Mouse (Mus musculus) granulocyte monocyte progenitor cell, adult 5-6 weeks (primary cell): ENCODE results near the gene Olfr1184. TPM values are rescaled to one million over a fixed set of nuclear protein-coding genes. Genes with fewer than 3 reads are reported as not detected.
"Not testable (repeated sequence)": the region's sequence is repeated elsewhere in the genome, so short reads cannot be mapped to it uniquely, and the experiment has no call there.

Source experiments
- ATAC-seq: replicated peaks from 2 replicates; pipeline ENCODE4 v1.8.0; 2016; ENCODE audit warnings: mild to moderate bottlenecking, moderate TSS enrichment, inconsistent platforms; ENCODE audit not compliant: poor library complexity, severe bottlenecking
- total RNA-seq, 2 experiments: library from RNA; stranded (forward) in 1 of 2; stranded (reverse) in 1 of 2; fragments of 200-712, 200-1000 nt in 1 of 2; fragments of >200 nt in 1 of 2; fragmentation: Nextera tagmentation in 1 of 2; gene quantifications; 2 replicates each; pipeline ENCODE4 v1.2.3; 2014 to 2017

Olfr1184 gene
- total RNA-seq (2014; fragmentation: Nextera tagmentation): not detected in 2 replicates
- total RNA-seq (2017): not detected in 2 replicates

DNA sequence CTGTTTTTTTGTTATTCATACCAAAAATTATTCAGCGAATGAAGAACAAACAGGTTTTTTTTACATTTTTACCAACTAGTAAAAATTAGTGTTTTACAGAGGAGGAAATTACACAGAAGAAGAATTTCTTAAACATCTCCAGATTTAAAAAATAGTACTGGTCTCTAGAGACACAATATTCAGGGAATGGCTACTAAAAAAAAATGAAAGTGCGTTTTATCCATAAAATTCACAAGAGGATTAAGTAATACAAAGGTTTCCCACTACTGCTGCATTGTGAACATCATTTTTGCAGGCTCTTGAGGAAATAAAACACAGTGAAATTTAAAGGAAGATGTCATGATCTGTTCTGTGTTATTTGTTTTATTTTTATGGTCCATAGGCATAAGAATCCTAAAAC, at the start of gene Olfr1184:
Gene Olfr1184 (plus strand): TSS at position 301 of the 400 bp plus-strand sequence.
- no peak for ATAC-seq

- ATAC-seq: no peak
These were observed 34.4 kb upstream of the Olfr1184 start, which contains the start of gene Gm13757 for GRCm38 (mm10) chr2:88449031-88449430. Gene Gm13757 (minus strand): TSS chr2:88449131.

DNA sequence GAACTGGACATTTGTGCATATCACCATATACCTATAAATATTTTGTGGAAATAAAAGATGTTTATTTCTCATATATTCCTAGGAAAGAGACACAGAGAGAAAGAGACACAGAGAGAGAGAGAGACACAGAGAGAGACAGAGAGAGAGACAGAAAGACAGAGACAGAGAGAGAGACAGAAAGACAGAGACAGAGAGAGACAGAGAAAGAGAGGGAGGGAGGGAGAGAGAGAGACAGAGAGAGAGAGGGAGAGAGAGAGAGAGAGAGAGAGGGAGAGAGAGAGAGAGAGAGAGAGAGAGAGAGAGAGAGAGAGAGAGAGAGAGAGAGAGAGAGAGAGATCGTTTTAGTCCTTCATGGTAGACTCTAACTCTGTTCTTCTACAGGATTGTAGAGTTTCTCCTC, 28.8 kb upstream of the Olfr1184 start, which contains the start of gene Olfr1183:
Gene Olfr1183 (plus strand): TSS at position 301 of the 400 bp plus-strand sequence.
- ATAC-seq: not testable (repeated sequence)

DNA sequence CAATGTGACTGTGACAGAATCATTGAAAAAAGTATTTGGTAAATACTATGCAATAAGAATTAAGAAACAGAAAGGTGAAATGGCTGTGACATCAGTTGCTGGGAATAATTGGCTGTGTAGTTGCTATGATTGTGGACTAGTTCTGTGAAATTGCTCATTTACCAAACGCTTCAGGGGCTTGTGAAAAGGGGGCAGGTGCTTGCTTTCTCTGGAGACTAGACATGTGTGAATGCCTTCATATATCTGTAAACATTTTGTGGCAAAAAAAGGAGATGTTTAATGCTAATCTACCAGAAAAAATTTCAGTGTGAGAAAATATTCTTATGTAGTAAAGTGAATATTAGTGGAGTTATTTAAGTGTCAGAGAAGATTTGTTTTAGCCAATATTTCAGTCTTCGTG, 9.6 kb downstream of the Olfr1184 start, which contains the start of gene Olfr1185-ps1:
Gene Olfr1185-ps1 (plus strand): TSS at position 301 of the 400 bp plus-strand sequence.
- ATAC-seq: no peak

- ATAC-seq: no peak
These were observed 34.9 kb downstream of the Olfr1184 start, which contains the start of gene Olfr1186 for GRCm38 (mm10) chr2:88518251-88518650. Gene Olfr1186 (plus strand): TSS chr2:88518551.

DNA sequence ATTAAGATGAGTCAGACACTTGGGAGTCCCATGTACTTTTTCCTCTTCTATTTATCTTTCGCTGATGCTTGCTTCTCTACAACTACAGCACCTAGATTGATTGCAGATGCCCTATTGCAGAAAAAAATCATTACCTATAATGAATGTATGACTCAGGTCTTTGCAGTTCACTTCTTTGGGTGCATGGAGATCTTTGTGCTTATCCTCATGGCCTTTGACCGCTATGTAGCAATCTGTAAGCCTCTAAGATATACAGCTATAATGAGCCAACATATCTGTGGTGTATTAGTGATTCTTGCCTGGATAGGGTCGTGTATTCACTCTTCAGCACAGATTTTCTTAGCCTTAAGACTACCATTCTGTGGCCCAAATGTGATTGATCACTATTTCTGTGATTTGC, 42.3 kb downstream of the Olfr1184 start:
- no peak for ATAC-seq

Other genes with a start within 250 kb of the Olfr1184 start
- gene Olfr1173, start 203.7 kb upstream of the Olfr1184 start, total RNA-seq (2014; fragmentation: Nextera tagmentation): not detected in 2 replicates
- gene Olfr1173, start 203.7 kb upstream of the Olfr1184 start, total RNA-seq (2017): not detected in 2 replicates
- not detected in 2 replicates for gene Olfr1174-ps, start 168.5 kb upstream of the Olfr1184 start, total RNA-seq (2014; fragmentation: Nextera tagmentation)
- gene Olfr1174-ps, start 168.5 kb upstream of the Olfr1184 start, total RNA-seq (2017): not detected in 2 replicates
- not detected in 2 replicates for gene Olfr1175-ps, start 156.4 kb upstream of the Olfr1184 start, total RNA-seq (2014; fragmentation: Nextera tagmentation)
- gene Olfr1175-ps, start 156.4 kb upstream of the Olfr1184 start, total RNA-seq (2017): not detected in 2 replicates
- not detected in 2 replicates for gene Olfr1176, start 146.9 kb upstream of the Olfr1184 start, total RNA-seq (2014; fragmentation: Nextera tagmentation)
- not detected in 2 replicates for gene Olfr1176, start 146.9 kb upstream of the Olfr1184 start, total RNA-seq (2017)
- gene Olfr1177-ps, start 137.1 kb upstream of the Olfr1184 start, total RNA-seq (2014; fragmentation: Nextera tagmentation): not detected in 2 replicates
- gene Olfr1177-ps, start 137.1 kb upstream of the Olfr1184 start, total RNA-seq (2017): not detected in 2 replicates
- gene Olfr1178, start 96.5 kb upstream of the Olfr1184 start, total RNA-seq (2014; fragmentation: Nextera tagmentation): not detected in 2 replicates
- gene Olfr1178, start 96.5 kb upstream of the Olfr1184 start, total RNA-seq (2017): not detected in 2 replicates
- gene Olfr1179, start 77.1 kb upstream of the Olfr1184 start, total RNA-seq (2014; fragmentation: Nextera tagmentation): not detected in 2 replicates
- gene Olfr1179, start 77.1 kb upstream of the Olfr1184 start, total RNA-seq (2017): not detected in 2 replicates
- not detected in 2 replicates for gene Olfr1180, start 64.4 kb upstream of the Olfr1184 start, total RNA-seq (2014; fragmentation: Nextera tagmentation)
- gene Olfr1180, start 64.4 kb upstream of the Olfr1184 start, total RNA-seq (2017): not detected in 2 replicates
- not detected in 2 replicates for gene Olfr1181, start 57.4 kb upstream of the Olfr1184 start, total RNA-seq (2014; fragmentation: Nextera tagmentation)
- gene Olfr1181, start 57.4 kb upstream of the Olfr1184 start, total RNA-seq (2017): not detected in 2 replicates
- not detected in 2 replicates for gene Gm13757, start 34.5 kb upstream of the Olfr1184 start, total RNA-seq (2014; fragmentation: Nextera tagmentation)
- not detected in 2 replicates for gene Gm13757, start 34.5 kb upstream of the Olfr1184 start, total RNA-seq (2017)
- gene Olfr1183, start 28.7 kb upstream of the Olfr1184 start, total RNA-seq (2014; fragmentation: Nextera tagmentation): not detected in 2 replicates
- not detected in 2 replicates for gene Olfr1183, start 28.7 kb upstream of the Olfr1184 start, total RNA-seq (2017)
- not detected in 2 replicates for gene Olfr1185-ps1, start 9.7 kb downstream of the Olfr1184 start, total RNA-seq (2014; fragmentation: Nextera tagmentation)
- not detected in 2 replicates for gene Olfr1185-ps1, start 9.7 kb downstream of the Olfr1184 start, total RNA-seq (2017)
- not detected in 2 replicates for gene Olfr1186, start 35.0 kb downstream of the Olfr1184 start, total RNA-seq (2014; fragmentation: Nextera tagmentation)
- gene Olfr1186, start 35.0 kb downstream of the Olfr1184 start, total RNA-seq (2017): not detected in 2 replicates
- gene Olfr1188, start 73.3 kb downstream of the Olfr1184 start, total RNA-seq (2014; fragmentation: Nextera tagmentation): not detected in 2 replicates
- not detected in 2 replicates for gene Olfr1188, start 73.3 kb downstream of the Olfr1184 start, total RNA-seq (2017)
- gene Olfr1189, start 102.9 kb downstream of the Olfr1184 start, total RNA-seq (2014; fragmentation: Nextera tagmentation): not detected in 2 replicates
- not detected in 2 replicates for gene Olfr1189, start 102.9 kb downstream of the Olfr1184 start, total RNA-seq (2017)
- not detected in 2 replicates for gene Olfr1191-ps1, start 156.9 kb downstream of the Olfr1184 start, total RNA-seq (2014; fragmentation: Nextera tagmentation)
- gene Olfr1191-ps1, start 156.9 kb downstream of the Olfr1184 start, total RNA-seq (2017): not detected in 2 replicates
- gene Olfr1192-ps1, start 164.9 kb downstream of the Olfr1184 start, total RNA-seq (2014; fragmentation: Nextera tagmentation): not detected in 2 replicates
- gene Olfr1192-ps1, start 164.9 kb downstream of the Olfr1184 start, total RNA-seq (2017): not detected in 2 replicates
- not detected in 2 replicates for gene Olfr1193, start 192.0 kb downstream of the Olfr1184 start, total RNA-seq (2014; fragmentation: Nextera tagmentation)
- gene Olfr1193, start 192.0 kb downstream of the Olfr1184 start, total RNA-seq (2017): not detected in 2 replicates
- gene Olfr1195, start 205.6 kb downstream of the Olfr1184 start, total RNA-seq (2014; fragmentation: Nextera tagmentation): not detected in 2 replicates
- gene Olfr1195, start 205.6 kb downstream of the Olfr1184 start, total RNA-seq (2017): not detected in 2 replicates
- gene Olfr1196, start 221.0 kb downstream of the Olfr1184 start, total RNA-seq (2014; fragmentation: Nextera tagmentation): not detected in 2 replicates
- gene Olfr1196, start 221.0 kb downstream of the Olfr1184 start, total RNA-seq (2017): not detected in 2 replicates
- not detected in 2 replicates for gene Olfr1197, start 248.8 kb downstream of the Olfr1184 start, total RNA-seq (2014; fragmentation: Nextera tagmentation)
- gene Olfr1197, start 248.8 kb downstream of the Olfr1184 start, total RNA-seq (2017): not detected in 2 replicates